Mouse (Mus musculus) lung, postnatal 10 days (tissue): ENCODE results near the gene Igbp1.

Experiments
- DNase-seq: peaks from one replicate; pipeline ENCODE4 v3.0.0; 2021

Igbp1 gene

DNA sequence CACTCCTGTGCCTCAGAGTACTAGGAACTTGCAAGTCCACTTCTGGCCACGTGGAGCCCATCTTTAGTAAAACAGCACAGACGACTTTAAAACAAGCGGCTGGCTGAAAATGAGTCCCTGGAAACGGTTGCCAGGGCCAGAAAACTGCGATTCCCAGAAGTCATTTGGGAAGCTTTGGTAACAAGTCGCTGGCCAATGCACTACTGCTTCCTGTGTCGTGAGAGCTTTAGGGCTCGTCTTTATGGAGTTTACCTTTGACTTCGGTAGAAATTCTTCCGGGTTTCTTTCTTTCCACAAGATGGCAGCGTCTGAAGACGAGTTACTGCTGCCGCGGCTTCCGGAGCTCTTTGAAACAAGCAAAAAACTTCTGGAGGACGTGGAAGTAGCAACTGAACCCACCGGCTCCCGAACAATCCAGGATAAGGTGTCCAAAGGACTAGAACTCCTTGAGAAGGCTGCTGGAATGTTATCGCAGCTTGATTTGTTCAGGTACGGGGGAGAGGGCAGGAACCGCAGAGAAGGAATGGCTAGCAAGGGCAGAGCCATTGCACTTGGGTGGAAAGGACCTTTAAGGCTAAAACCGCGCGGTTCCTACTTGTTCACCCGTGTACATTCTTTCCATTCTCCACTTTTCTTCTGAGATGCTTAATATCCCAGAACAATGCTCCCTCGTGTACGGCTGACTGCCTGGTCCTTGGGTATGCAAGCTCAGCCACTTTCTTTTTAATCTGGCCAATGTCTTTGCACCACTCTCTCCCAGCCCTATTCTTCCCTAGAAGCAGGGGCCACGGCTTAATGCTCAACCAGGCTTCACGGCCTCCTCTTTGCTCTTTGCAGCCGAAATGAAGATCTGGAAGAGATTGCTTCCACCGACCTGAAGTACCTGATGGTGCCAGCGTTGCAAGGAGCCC lies at the start of gene Igbp1:
Igbp1 (plus strand) TSS at position 224 of the 911 bp plus-strand sequence.
- peak; percentile 91 for DNase-seq

DNA sequence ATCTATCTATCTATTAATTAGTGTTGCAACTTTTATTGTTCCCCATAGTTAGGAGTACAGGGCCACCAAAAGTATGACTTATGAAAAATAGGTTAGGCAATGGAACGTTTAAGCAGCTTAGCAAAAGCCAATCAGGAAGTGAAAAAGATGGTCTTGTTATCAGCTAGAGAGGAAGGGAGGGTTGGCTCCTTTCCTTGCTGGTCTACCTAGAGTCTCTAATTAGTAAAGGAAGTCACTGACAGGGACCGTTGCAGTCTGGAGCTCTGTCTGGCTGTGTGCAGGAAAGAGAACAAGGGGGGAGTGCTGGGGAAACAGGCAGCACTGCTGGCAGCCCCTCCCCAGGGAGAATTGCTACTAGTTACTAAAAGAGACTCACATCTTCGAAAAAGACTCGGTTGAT lies 26.0 kb upstream of the Igbp1 start:
- DNase-seq = no peak

DNA sequence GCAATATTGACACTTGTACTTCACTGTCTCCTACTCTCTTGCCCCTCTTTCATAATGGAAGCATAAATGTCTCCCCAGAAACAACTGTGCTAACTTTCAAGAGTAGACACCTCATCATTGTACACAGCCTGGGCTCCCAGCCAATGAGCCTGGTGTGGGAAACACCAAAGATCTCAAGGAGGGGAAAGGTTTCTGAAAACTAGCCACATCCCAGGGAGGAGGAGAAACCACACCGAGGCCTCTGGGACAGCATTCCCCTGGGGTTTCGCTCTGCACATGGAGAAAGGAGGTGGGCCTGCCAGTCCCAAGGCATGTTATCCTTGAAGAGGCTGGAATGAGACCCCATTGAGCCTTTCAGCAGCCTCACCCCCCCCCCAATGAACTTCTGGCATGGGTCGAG lies 24.0 kb upstream of the Igbp1 start:
- DNase-seq = peak; percentile 34

DNA sequence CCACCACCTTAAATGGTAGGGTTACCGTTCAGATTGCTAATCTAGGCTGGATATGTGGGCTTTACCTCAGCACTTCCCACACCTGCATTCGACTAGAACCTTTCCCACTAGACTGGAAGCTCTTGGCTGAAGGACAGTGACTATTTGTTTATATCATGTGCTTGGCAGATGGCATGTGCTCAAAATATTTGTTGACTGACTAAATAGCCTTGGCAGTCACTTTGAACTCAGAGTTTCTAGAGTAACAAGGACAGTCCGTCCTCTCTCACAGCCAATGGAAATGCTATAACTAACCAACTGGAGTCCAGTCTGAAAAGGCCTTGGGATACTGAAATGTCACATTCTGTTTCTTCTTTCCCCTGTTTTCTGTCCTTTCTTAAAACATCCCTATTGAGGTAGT lies 22.6 kb upstream of the Igbp1 start:
- DNase-seq = no peak

DNA sequence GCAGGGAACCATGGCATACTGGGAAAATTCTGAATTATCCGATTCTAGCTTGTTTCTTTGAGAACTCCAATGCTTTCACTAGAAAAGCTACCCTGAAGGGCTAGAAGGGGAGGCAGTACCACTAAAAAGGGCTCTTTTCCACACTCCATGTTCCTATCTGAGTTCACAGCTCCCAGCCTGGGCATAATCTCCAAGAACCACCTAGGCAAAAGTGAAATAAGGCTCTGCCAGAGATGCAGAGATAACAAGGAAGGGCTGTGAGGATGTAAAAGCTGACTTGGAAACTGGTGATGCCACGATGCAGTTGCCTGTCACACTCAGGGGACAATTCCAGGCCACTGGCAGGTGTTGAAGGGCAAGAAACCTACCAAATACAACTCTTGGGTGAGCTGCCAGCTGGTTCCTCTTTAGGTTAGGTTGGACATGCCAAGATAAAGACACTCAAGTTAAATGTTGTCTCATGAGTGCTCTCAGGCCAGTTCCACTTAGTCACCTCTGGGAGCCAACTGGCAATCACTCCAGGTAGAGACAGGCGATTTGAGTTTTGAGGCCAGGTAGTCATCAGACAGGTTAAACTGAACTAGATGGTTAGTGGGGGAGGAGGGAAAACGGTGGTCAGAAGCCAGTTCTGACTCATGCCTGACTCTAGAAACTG lies 18.4 kb upstream of the Igbp1 start:
- DNase-seq = no peak

DNA sequence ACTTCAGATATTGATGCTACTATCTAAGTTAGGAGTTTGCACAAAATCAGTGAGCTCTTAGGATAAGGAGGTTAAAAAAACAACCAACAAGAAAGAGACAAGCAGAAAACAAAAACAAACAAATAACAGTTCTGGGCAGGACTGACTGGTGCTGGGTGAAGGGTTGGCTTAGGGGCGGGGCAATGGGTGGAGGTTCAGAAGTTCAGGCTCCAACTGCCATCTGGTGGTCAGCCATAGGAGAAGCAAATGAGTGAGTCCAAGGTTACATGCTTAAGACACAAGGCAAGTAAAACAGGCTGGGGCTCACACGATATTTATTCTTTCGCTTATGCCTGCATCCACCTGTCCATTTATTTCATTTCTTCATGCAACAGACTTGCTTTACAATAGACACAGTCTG lies 13.8 kb upstream of the Igbp1 start:
- peak; percentile 80 for DNase-seq

DNA sequence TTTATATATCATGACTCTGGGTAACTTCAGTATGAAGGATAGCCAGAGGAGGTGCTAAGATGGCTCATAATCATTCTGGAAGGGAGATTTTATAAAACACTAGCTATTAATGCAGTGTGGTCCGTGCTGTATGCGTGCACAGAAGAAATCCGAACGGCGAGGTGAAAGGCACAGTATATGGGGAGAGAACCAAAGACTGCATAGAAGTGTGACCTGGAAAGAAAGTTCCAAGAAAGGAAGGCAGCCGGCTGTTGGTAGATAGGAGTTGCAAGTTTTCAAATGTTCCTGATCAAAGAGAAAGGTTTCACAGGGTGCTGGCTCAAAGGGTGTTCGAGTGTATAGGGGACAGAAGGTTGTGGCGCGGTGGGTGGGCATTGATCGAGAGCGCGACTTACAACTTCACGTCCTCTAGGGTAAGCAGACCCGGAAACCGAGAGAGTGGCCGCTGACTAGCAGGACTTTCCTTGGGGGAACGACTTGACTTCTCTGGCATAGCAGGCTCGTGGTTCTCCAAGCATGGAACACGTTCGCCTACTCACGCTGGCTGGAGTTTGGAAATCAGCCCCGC lies 507 bp upstream of the Igbp1 start:
- DNase-seq = no peak

DNA sequence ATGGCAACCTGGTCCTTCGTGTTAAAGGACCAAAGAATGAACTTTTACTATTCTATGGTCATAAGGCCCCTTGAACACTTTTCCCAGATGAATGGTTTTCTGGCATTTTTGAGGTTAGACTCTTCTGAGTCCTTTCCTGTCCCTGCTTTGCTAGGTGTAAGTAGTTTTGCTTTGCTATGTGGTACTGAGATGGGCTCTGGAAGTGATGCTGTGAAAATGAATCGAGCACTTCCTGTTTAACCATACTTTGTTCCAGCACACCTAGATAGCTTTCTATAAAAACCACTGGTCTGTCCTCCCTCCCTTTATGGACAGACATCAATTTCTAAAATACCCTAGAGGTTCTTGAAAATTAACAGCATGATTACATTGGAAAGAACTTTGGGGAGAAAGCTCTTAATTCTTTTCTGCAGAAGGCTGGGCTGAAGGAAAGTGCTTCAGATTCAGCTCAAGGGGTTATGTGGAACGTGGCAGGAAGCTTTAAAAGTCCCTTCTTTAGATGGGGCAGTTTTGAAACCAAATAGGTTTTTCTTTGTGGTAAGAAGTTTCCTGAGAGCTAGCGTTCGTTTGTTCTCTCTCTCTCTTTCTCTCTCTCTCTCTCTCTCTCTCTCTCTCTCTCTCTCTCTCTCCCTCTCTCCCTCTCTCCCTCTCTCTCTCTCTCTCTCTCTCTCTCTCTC lies 10.2 kb downstream of the Igbp1 start:
- DNase-seq = no peak

DNA sequence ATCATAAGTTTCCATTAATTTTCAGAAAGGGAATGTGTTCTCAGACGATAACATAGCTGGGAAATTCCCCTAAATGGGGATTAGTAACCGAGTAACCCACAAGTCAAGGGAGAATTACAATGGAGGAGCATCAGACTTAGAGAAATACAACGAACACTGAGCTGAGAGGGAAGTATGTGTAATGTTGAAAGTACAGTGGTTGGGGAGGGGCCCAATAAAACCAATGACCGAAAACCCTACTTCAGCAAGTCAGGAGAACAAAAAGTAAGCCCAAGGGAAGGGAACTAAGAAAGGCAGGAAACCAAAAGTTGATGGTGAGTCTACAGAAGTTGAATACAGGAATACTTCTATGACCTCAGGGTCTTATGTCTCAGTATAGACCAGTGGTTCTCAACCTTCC lies 14.1 kb downstream of the Igbp1 start:
- DNase-seq = no peak

DNA sequence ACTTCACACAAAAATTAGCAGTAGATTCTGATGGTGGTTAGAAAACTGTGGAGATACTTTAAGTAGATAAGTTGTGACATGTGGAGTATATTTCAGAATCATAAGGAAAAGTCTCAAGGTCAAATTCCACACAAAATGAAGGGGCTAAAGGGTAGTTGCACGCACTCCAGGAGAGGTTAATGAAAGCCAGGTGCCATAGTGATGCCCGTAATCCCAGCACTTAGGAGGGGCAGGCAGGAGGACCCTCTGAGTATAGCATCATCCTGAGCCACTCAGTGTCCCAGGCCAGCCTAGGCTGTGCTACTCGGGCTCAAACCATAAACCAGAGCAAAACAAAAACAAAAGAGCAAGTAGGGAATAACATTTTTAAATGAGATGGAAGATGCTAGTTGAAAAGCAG lies 15.8 kb downstream of the Igbp1 start:
- DNase-seq = no peak

DNA sequence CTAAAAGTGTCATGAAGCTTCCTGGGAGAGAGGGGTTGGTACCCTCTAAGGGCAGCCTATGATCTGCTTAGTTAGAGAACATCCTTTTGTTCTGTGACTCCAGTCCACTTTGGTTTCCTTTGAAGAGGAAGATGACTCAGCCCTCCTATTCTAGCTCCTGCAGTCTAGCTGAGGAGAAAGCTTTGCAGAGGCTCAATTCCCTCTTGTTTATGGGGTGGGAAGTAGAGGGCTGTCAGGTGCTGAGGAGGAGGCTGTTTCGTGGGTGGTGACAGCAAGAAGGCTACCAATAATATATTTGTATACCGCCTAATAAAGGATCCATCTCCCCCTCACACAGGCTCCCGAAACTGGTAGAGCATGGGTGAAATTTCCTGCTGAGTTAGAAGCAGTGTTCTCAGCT lies 22.6 kb downstream of the Igbp1 start:
- DNase-seq = no peak

DNA sequence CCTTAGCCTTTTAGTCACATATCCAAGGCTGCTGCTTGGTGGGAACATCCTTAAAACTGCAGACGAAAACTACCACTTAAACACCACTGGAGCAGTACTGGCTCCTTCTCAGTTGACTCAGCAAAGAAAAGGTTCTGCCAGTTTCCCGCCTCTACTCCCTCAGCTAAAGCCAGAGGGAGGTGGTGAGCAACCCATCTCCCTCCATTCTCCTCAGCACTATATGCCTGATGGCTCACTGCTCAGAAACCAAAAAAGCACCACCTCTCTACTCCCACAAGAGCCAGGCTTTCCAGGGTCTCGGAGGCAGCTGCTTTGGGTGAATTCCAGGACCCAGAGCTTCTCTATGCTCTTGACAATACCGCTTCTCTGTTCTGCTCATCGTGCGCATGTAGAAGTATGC lies 23.5 kb downstream of the Igbp1 start:
- no peak for DNase-seq

DNA sequence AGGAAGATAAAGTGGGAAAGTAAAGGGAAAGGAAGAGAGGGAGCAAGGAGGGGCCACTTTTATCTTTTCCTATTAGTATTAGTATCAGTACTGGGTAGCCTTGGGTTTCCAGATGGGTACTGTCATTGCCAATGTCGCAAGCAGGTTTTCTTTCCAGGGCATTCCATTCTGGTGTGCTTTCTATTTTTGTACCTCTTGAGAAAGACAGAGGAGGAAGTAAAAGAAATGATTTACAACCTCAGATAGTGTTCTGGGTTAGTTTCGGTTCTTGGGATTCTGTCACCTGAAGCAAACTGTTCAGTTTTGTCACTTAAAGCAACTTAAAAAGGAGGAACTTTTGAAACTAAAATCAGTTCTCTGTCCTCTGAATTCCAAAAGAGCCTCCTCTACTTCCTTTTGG lies 24.4 kb downstream of the Igbp1 start:
- peak; percentile 5 for DNase-seq

DNA sequence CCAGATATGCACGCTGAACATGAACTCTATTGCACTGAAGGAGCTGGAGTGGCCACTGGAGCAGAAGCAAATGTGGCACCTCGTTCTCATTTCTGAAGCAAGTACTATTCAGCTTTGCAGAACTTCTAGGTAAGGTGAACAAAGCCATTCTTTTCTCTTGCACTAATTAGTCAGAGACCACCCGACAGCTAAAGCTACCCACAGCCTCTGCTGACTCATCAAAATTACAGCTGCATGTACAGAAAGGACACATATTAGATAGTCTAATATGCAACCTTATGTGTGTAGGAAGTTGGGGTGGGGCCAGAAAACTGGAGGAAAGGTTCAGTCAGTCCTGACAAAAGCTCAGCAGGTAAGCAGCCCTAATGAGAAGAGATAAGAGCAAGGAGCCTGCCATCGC lies 30.4 kb downstream of the Igbp1 start, which contains the start of gene Dgat2l6:
Dgat2l6 (plus strand) TSS at position 368 of the 400 bp plus-strand sequence.
- no peak for DNase-seq

DNA sequence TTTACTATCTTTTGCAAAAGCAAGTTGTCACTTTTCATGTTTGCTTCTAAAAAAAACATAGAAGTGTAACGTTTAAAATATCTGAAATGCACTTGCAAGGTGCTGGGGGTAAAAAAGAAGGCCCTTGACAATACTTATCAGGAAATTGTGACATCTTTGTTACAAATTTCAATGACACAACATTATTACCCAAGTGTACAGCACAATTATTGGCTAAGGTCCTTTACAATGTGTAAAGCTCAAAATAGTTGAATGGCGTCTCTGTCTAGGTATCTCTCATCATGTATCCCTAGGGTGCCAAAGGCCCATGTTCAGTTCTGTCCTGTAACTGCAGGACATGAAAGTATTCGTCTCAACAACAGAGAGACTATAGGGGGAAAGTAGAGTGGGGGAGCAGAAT lies 61.9 kb downstream of the Igbp1 start:
- DNase-seq = no peak

DNA sequence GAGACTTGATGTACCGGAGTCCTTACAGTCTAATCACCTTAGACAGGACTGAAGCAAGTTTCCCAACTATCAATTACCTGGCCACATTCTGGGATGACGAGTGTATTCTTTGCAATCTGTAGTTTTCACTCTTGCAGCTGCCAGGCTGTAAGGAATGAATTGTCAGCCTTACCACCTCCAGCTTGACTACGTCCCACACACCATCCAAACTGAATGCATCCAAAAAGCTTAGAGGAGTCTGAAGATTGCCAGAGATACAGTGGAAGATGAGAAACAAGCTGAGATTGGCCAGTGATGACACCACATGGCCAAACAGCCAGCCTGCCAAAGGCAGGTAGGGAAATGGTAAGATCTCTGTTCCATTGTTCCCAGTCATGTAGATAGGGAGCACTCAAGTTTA lies 71.6 kb downstream of the Igbp1 start:
- DNase-seq = no peak
